Mouse (Mus musculus) small intestine, adult 2 months (tissue): ENCODE measurements at regions not wholly inside any gene's neighbourhood (a gene's known extent, or its start where the extent isn't known, plus 50 kb on each side); places are given as distances from the start of the nearest gene placed in this dataset.

Experiments used
- CTCF ChIP-seq: fragments of 200-500 bp; IDR thresholded peaks from 2 replicates; pipeline ENCODE4 v1.5.1; 2012; ENCODE audit warnings: low read depth, mild to moderate bottlenecking, control low read depth, inconsistent platforms, low read length, moderate library complexity, mixed read lengths; ENCODE audit not compliant: insufficient replicate concordance, insufficient read length; ENCODE audit errors: extremely low read depth
- POLR2A ChIP-seq: fragments of 200-500 bp; IDR thresholded peaks from 2 replicates; pipeline ENCODE4 v1.6.1; 2012; ENCODE audit warnings: low read depth, mild to moderate bottlenecking, control low read depth, inconsistent platforms, low read length, moderate library complexity

DNA sequence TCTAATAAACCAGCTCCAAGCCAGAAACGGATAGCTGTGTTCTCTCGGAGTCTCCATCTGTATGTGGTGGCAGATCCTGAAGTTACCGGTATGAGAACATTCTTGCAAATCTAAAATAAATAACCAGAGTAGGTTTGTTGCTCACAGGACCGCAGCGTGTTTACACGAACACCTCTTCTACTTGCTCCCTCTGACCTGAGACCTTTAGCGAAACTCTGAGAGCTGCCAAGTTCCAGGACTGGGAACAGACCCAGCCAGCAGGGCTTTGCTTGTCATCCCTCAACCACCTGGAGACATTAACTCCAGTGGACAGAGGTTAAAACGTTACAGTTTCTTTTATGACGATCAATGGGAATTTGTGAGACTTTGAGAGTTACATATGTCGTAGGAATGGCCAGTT lies 407.5 kb downstream of the Klf5 start:
- TF ChIP-seq CTCF (no peak), POLR2A (no peak)
